Mouse (Mus musculus) ES-E14 (cell line): Measurements from ENCODE around the gene Ces2h. TPM values are rescaled to one million over a fixed set of nuclear protein-coding genes. Genes with fewer than 3 reads are reported as not detected.
"Not testable (repeated sequence)": the region's sequence is repeated elsewhere in the genome, so short reads cannot be mapped to it uniquely, and the experiment has no call there.

Source experiments
- DNase-seq: peaks from one replicate; pipeline ENCODE4 v3.0.0-alpha.2; 2013; ENCODE audit warnings: low read depth, low spot score
- H3K27ac ChIP-seq: 2 replicates; pipeline ENCODE4 v1.5.1; 2012; ENCODE audit warnings: low read depth, mild to moderate bottlenecking, low read length, moderate library complexity, mixed read lengths; ENCODE audit not compliant: poor library complexity, insufficient read depth, severe bottlenecking
- H3K36me3 ChIP-seq: 2 replicates; pipeline ENCODE4 v1.6.1; 2012; ENCODE audit warnings: mild to moderate bottlenecking, low read length, moderate library complexity, mixed read lengths; ENCODE audit not compliant: control insufficient read depth, poor library complexity, insufficient read depth, severe bottlenecking
- H3K4me1 ChIP-seq, 2 experiments: fragments of 150-350 bp in 1 of 2; sonication (generic) in 1 of 2; 2 replicates each; pipeline ENCODE4 v1.6.1; 2012; ENCODE audit warnings: low read length in 2 of 2, mild to moderate bottlenecking in 1 of 2, mixed read lengths in 1 of 2; ENCODE audit not compliant: control insufficient read depth in 2 of 2, insufficient read depth in 2 of 2, poor library complexity in 1 of 2
- H3K4me3 ChIP-seq, 2 experiments: fragments of 150-350 bp in 1 of 2; sonication (generic) in 1 of 2; 2 replicates each; pipeline ENCODE4 v1.5.1; 2012; ENCODE audit warnings: low read length in 2 of 2, low read depth in 1 of 2, mild to moderate bottlenecking in 1 of 2, mixed read lengths in 1 of 2; ENCODE audit not compliant: insufficient read depth in 1 of 2, poor library complexity in 1 of 2, severe bottlenecking in 1 of 2
- H3K9ac ChIP-seq: 2 replicates; pipeline ENCODE4 v1.6.1; 2012; ENCODE audit warnings: low read depth, mild to moderate bottlenecking, low read length, mixed read lengths; ENCODE audit not compliant: poor library complexity, insufficient read depth, severe bottlenecking
- H3K9me3 ChIP-seq: fragments of 150-350 bp; sonication (generic); 2 replicates; pipeline ENCODE4 v1.6.1; 2012; ENCODE audit warnings: low read depth, mild to moderate bottlenecking, low read length; ENCODE audit not compliant: control insufficient read depth, insufficient read depth
- CHD2 ChIP-seq: IDR thresholded peaks from 2 replicates; pipeline ENCODE4 v1.6.1; 2014; ENCODE audit warnings: mild to moderate bottlenecking, low read depth, low read length, inconsistent platforms
- HCFC1 ChIP-seq: IDR thresholded peaks from 2 replicates; pipeline ENCODE4 v1.6.1; 2012; ENCODE audit warnings: low read length, inconsistent platforms, borderline replicate concordance; ENCODE audit not compliant: insufficient read depth
- MAFK ChIP-seq: IDR thresholded peaks from 2 replicates; pipeline ENCODE4 v1.6.1; 2014; ENCODE audit warnings: mild to moderate bottlenecking, low read depth, low read length, inconsistent platforms; ENCODE audit not compliant: insufficient read depth
- ZC3H11A ChIP-seq: IDR thresholded peaks from 2 replicates; pipeline ENCODE4 v1.6.1; 2012; ENCODE audit warnings: low read depth, mild to moderate bottlenecking, inconsistent platforms, low read length, borderline replicate concordance
- ZNF384 ChIP-seq: IDR thresholded peaks from 2 replicates; pipeline ENCODE4 v1.6.1; 2012; ENCODE audit warnings: low read depth, low read length, inconsistent platforms
- in situ Hi-C, 2 experiments: fragments of 600-800 bp; cut with MboI; formaldehyde crosslinking; loops; one replicate each; pipeline ENCODE4 v1.15.1; 2025; ENCODE audit warnings: low sequenced_read_pairs in 2 of 2, inconsistent platforms in 1 of 2; ENCODE audit not compliant: unreplicated experiment in 2 of 2
- total RNA-seq: library from RNA; depleted of rRNA; stranded (reverse); fragments of 300-350 nt; gene quantifications from 2 replicates; pipeline ENCODE4 v1.2.3, GENCODE M21; 2012; rRNA removed

The Ces2h gene
- total RNA-seq, 1 experiment: not detected

GRCm38 (mm10) chr8:105066761-105067160, 66.1 kb downstream of the Ces2h start:
- no peaks in the 10 kb centered on the region for H3K9me3 ChIP-seq

GRCm38 (mm10) chr8:105067905-105068304, 67.3 kb downstream of the Ces2h start:
- H3K9ac ChIP-seq, H3K27ac ChIP-seq, DNase-seq, H3K9me3 ChIP-seq, H3K4me3 ChIP-seq, in situ Hi-C loops, H3K36me3 ChIP-seq, H3K4me1 ChIP-seq: not testable (repeated sequence)

More at GRCm38 (mm10) chr8:105066761-105067160, 66.1 kb downstream of the Ces2h start:
- Histone ChIP-seq H3K36me3 (no peaks in the 10 kb centered on the region), H3K4me1 (no peaks in the 10 kb centered on the region), H3K27ac (no peak overlapping the region), H3K4me3 (no peak overlapping the region), H3K9ac (no peak overlapping the region)
- no peak for TF ChIP-seq ZNF384
- TF ChIP-seq ZC3H11A: peak; percentile 72; the same call in 1 of the 2 replicates
- TF ChIP-seq MAFK: no peak
- TF ChIP-seq CHD2: no peak
- no peak for TF ChIP-seq HCFC1
- peak; percentile 60 for DNase-seq
- in situ Hi-C loops: no loop called here

- H3K4me1 ChIP-seq: no peaks in the 10 kb centered on the region
- TF ChIP-seq ZC3H11A: no peak
- no peak for TF ChIP-seq HCFC1
- no peak for TF ChIP-seq MAFK
- TF ChIP-seq CHD2: no peak
- TF ChIP-seq ZNF384: no peak
- no peaks in the 10 kb centered on the region for H3K9me3 ChIP-seq
- in situ Hi-C loops: no loop called here
- no peak overlapping the region for H3K27ac ChIP-seq
- H3K9ac ChIP-seq: no peak overlapping the region
- H3K36me3 ChIP-seq: no peaks in the 10 kb centered on the region
- no peak overlapping the region for H3K4me3 ChIP-seq
- DNase-seq: no peak
Observed at GRCm38 (mm10) chr8:105068971-105069370, 68.3 kb downstream of the Ces2h start.

Other genes starting within 250 kb of the Ces2h start
- gene Ces2b, start 169.3 kb upstream of the Ces2h start, total RNA-seq: not detected in 2 replicates
- not detected in 2 replicates for gene Ces2c, start 153.8 kb upstream of the Ces2h start, total RNA-seq
- gene Ces2e, start 74.6 kb upstream of the Ces2h start, total RNA-seq: 0.62 and 0.63 TPM in 2 replicates
- not detected in 2 replicates for gene Ces2f, start 53.5 kb upstream of the Ces2h start, total RNA-seq
- gene Ces2g, start 39.1 kb upstream of the Ces2h start, total RNA-seq: 0.09 and 0.11 TPM in 2 replicates
- not detected in 2 replicates for gene Ces3a, start 47.7 kb downstream of the Ces2h start, total RNA-seq
- not detected in 2 replicates for gene Ces3b, start 82.9 kb downstream of the Ces2h start, total RNA-seq
- gene Ces4a, start 130.9 kb downstream of the Ces2h start, total RNA-seq: not detected in 2 replicates
- gene Cbfb, start 169.8 kb downstream of the Ces2h start, total RNA-seq: 36.2 and 47.0 TPM in 2 replicates
- 41.7 and 42.6 TPM in 2 replicates for gene D230025D16Rik, start 224.3 kb downstream of the Ces2h start, total RNA-seq